Mouse (Mus musculus) small intestine, adult 2 months (tissue): Measurements from ENCODE around the gene Gpd1.

Experiments
- CTCF ChIP-seq: fragments of 200-500 bp; IDR thresholded peaks from 2 replicates; pipeline ENCODE4 v1.5.1; 2012; ENCODE audit warnings: low read depth, mild to moderate bottlenecking, control low read depth, inconsistent platforms, low read length, moderate library complexity, mixed read lengths; ENCODE audit not compliant: insufficient replicate concordance, insufficient read length; ENCODE audit errors: extremely low read depth
- POLR2A ChIP-seq: fragments of 200-500 bp; IDR thresholded peaks from 2 replicates; pipeline ENCODE4 v1.6.1; 2012; ENCODE audit warnings: low read depth, mild to moderate bottlenecking, control low read depth, inconsistent platforms, low read length, moderate library complexity

- TF ChIP-seq POLR2A (no peak), CTCF (no peak)
Observed at GRCm38 (mm10) chr15:99727525-99727924, 10.2 kb downstream of the Gpd1 start.
